24 mouse cellular contexts compared by ENCODE assay signal in the genomic region with DNA sequence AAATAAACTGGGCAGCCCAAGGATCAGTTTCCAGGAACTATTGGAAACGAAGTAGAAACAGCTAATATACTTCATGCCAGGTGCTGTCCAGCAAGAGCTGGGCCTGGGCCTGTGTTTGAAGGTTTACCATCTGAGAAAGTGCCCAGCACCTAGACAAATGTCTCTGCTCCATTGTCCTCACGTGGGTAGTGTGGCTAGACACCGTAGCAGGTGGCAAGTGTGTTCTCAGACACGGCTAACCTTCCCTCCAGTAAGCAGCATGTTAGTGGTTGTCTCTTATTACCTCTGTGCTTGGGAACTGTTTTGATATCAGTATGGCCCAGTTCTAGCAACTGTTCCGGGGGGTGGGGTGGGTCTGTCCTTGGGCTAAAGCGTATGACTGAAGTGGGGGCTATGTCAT.
"Had no signal": no experiment of that assay in that cellular context is flagged by ENCODE, and none has a peak within 500 bp of the region (broad histone marks: within the 10 kb centered on the region; RNA-seq: fewer than 3 reads in every experiment).

No protein-coding gene starts in this region.

- H3K36me3 ChIP-seq: heart, embryonic 10.5 days; heart, embryonic 12.5 days; hindbrain, embryonic 10.5 days; hindbrain, embryonic 12.5 days; intestine, embryonic 15.5 days; limb, embryonic 13.5 days; limb, embryonic 15.5 days; liver, embryonic 12.5 days had no signal

- DNase-seq: gastrocnemius, adult 2 months; gastrocnemius, postnatal 10 days; gastrocnemius, postnatal 25 days; heart, adult 18-20 months; heart, postnatal 10 days; heart, postnatal 4 days; kidney, adult 18-20 months; kidney, adult 8-10 months; kidney, postnatal 10 days; kidney, postnatal 25 days had no signal

- H3K4me2 ChIP-seq: heart, embryonic 12.5 days; hindbrain, embryonic 12.5 days; hindbrain, embryonic 14.5 days; intestine, embryonic 15.5 days; limb, embryonic 15.5 days had no signal

- H3K4me3 ChIP-seq: gastrocnemius, adult 2 months; heart, embryonic 10.5 days; heart, embryonic 12.5 days; hindbrain, embryonic 10.5 days; hindbrain, embryonic 12.5 days; intestine, embryonic 15.5 days; layer of hippocampus, adult 2 months; left cerebral cortex, adult 2 months; limb, embryonic 13.5 days; limb, embryonic 15.5 days; liver, embryonic 12.5 days had no signal

- H3K4me1 ChIP-seq: intestine, embryonic 15.5 days had no signal

- H3K9me3 ChIP-seq: heart, embryonic 10.5 days; heart, embryonic 12.5 days; hindbrain, embryonic 10.5 days; hindbrain, embryonic 12.5 days; intestine, embryonic 15.5 days; limb, embryonic 13.5 days; limb, embryonic 15.5 days; liver, embryonic 12.5 days had no signal

- H3K27me3 ChIP-seq: heart, embryonic 12.5 days; hindbrain, embryonic 12.5 days; intestine, embryonic 15.5 days; limb, embryonic 13.5 days; limb, embryonic 15.5 days had no signal

- H3K27ac ChIP-seq: gastrocnemius, adult 2 months; heart, embryonic 10.5 days; hindbrain, embryonic 12.5 days; hindbrain, embryonic 14.5 days; intestine, embryonic 15.5 days; layer of hippocampus, adult 2 months; left cerebral cortex, adult 2 months; limb, embryonic 13.5 days; limb, embryonic 15.5 days; liver, embryonic 12.5 days had no signal

- ATAC-seq: hindbrain, embryonic 16.5 days; inflammation-experienced regulatory T-cells, adult 6 months; intestine, embryonic 15.5 days; intestine, postnatal 0 days; liver, embryonic 12.5 days had no signal
